Mouse (Mus musculus) v-Abl transformed pro-B cells (cell line): ENCODE measurements around the gene Itpr3.

Experiments used
- in situ Hi-C, 2 experiments: fragments of 400-800 bp; cut with MboI; formaldehyde crosslinking; loops; one replicate each; pipeline ENCODE4 v1.15.1; 2025; ENCODE audit not compliant: unreplicated experiment in 2 of 2

The Itpr3 gene

GRCm38 (mm10) chr17:27101675-27102074 is 44.6 kb downstream of the Itpr3 start:
- in situ Hi-C loops = loop anchor here in 1 of 2 experiments (10.0 kb wide), 1 partner anchor 447 kb away; no protein-coding TSS in a partner anchor

DNA sequence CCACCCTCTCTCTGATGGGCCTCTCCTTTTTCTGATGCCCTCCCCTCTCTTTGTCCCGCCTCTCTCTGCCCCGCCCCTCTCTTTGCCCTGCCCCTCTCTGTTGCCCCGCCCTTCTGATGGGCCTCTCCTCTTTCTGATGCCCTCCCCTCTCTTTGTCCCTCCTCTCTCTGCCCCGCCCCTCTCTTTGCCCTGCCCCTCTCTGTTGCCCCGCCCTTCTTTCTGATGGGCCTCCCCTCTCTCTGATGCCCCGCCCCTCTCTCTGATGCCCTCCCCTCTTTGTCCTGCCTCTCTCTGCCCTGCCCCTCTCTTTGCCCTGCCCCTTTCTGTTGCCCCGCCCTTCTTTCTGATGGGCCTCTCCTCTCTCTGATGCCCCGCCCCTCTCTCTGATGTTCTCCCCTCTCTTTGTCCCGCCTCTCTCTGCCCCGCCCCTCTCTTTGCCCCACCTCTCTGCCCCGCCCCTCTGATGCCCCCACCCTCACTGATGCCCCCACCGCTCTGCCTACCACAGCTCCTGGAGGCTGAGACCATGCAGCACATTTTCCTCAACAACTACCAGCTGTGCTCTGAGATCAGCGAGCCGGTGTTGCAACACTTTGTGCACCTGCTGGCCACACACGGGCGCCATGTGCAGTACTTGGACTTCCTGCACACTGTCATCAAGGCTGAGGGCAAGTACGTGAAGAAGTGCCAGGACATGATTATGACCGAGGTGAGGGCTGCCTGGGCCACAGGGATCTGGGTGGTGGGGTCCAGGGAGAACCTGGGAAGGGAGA is 48.8 kb downstream of the Itpr3 start:
- in situ Hi-C loops = loop anchor here in 1 of 2 experiments (10.0 kb wide), 1 partner anchor 451 kb away; no protein-coding TSS in a partner anchor

DNA sequence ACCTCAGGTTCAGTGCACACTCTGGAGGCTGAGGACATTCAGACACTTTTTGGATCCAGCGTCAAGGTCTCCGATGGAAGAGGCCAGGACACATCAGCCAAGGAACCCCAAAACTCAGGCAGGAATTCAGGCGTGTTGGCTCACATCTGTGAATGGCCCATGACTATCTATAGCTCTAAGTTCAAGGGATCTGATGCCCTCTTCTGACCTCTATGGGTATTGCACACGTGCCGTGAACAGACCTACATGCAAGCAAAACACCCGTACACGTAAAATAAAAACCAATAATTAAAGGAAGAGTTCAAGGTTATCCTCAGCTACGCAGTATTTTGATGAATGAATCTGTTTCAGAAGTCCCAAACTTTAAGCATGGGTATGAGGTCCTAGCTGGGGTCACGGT is 49.6 kb downstream of the Itpr3 start:
- in situ Hi-C loops = loop anchor here in 1 of 2 experiments (10.0 kb wide), 1 partner anchor 452 kb away; no protein-coding TSS in a partner anchor

- in situ Hi-C loops = loop anchor here in 1 of 2 experiments (10.0 kb wide), 1 partner anchor 453 kb away; no protein-coding TSS in a partner anchor
Measured at GRCm38 (mm10) chr17:27107936-27108335, 50.8 kb downstream of the Itpr3 start.

DNA sequence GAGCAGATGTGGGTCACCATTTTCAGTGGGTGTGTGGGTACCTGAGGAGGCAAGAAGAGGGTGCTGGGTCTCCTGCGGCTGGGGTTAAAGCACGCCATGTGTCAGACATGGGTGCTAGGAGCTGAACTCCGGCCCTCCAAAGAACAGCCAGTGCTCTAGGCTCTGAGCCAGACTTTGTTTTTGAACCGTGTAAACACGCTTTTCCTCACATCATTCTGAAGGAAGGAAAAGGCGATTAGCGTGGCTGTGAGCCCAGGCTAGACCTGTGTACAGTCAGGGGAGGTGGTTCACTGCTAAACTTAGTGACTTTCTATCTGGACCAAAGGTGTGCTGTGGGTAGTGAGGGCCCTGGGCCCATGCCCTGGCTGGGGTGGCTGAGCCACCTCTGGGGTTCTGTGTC is 53.0 kb downstream of the Itpr3 start:
- in situ Hi-C loops = no loop called here

DNA sequence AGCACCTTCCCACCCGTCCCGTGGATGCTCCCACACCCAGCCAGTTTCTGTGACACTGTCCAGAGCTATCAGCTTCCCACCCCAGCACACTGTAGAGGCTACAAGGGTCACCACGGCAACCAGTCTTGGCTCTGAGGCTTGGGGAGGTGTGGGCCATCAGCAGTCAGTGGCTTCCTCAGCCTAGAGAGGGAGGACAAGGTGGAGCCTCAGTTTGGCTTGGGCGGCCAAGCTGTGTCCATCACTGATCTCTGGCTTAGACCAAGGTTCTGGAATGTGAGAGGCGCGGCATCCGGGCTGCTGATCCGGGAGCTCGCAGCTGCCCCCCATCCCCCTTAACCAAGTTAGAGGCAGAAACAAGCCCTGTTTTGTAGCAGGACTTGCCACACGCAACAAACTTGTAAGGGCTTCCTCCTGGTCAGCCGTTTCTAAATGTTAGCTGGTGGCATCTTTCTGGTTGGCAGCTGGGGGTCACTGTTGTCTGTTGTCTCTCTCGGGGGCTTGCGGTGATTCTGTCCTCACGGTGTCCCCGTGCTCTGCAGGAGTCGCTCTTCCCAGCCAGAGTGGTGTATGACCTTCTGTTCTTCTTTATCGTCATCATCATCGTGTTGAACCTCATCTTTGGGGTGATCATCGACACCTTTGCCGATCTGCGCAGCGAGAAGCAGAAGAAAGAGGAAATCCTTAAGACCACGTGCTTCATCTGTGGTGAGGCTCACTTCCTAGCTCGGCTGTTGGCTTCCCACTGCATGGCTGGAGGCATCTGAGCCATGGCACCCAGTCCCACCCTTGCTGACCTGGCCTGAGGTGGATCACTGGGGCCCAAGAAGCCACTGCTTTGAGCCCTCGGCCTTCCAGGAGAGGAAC is 61.8 kb downstream of the Itpr3 start:
- in situ Hi-C loops = no loop called here

- in situ Hi-C loops = no loop called here
Measured at GRCm38 (mm10) chr17:27119540-27119895, 62.4 kb downstream of the Itpr3 start.

- in situ Hi-C loops = no loop called here
Measured at GRCm38 (mm10) chr17:27119954-27120353, 62.9 kb downstream of the Itpr3 start.

DNA sequence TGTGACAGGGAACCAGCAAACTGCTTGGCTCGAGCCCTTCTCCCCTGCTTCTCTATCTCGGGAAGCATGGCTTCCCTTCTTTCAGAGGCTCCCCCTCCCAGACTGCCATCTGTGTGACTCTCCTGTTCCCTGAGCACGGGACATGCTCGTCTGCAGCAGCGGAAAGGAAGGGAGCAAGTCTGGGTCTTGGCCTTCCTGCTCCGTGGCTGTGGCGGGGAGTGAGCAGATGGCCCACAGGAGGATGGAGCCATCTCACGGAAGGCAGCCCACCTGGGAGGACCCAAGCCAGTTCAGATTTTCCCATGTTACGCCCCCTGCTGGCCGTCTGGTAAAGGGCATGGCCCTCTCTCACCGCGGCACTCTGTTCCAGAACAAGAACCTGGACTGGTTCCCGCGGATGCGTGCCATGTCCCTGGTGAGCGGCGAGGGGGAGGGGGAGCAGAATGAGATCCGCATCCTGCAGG is 63.5 kb downstream of the Itpr3 start:
- in situ Hi-C loops = no loop called here

DNA sequence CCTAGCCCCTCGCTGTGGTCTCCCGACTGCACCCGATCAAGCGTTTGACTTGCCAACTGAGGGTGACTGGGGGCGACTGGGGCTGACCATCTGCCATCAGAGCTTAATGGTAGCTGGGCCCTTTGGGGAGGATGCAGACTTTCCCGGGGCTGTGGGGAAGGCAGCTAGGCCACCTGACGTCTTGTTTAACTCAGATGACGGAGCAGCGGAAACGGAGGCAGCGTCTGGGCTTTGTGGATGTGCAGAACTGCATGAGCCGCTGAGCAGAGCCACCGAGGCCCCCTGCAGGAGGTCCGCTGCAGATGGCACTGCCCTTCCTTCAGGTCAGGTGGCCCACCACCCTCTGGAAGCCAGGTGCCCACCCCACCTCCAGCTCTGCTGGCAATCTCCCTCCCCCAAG is 64.2 kb downstream of the Itpr3 start:
- in situ Hi-C loops = no loop called here

- in situ Hi-C loops = no loop called here
Measured at GRCm38 (mm10) chr17:27121781-27122180, 64.7 kb downstream of the Itpr3 start.

DNA sequence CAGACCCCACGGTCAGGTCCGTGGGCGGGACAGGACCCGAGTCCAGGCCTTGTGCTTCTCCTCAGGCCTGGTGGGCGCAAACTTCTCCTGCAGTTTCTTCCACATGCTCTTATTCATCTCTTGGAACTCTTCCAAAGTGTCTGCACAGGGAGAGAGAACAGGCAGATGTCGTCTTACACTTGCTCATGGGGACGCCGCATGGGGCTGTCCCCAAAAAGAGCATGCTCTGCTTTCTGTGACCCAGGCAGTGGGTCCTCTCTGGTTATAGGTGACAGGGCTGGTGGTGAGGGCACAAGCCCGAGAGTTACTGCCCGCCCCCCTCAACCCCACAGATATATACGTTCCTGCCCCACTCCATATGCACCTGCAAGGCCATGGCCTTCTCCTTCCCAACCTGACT is 65.6 kb downstream of the Itpr3 start:
- in situ Hi-C loops = no loop called here

- in situ Hi-C loops = no loop called here
Measured at GRCm38 (mm10) chr17:27123103-27123502, 66.0 kb downstream of the Itpr3 start.

GRCm38 (mm10) chr17:27123813-27124375 is 66.8 kb downstream of the Itpr3 start:
- in situ Hi-C loops = no loop called here

DNA sequence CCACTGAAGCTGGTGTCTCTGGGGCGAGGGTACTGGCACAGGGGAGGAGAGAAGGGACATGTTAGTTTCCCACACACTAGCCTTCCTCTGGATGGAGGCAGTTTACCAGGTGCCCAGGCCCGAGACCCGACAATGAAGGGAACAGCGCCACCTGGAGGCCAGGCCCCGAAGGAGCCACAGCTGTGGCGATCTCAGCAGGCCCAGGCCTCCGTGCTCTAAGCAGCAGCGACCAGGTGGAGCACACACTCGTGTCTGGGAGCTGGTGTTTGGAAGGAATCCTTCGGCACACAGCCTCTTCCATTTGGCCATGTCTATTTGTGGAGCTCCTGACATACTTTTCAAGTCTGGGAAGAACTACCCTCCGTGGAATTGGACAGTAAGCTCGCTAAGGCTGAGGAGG is 68.1 kb downstream of the Itpr3 start:
- in situ Hi-C loops = no loop called here

GRCm38 (mm10) chr17:27125669-27126202 is 68.6 kb downstream of the Itpr3 start:
- in situ Hi-C loops = no loop called here

- in situ Hi-C loops = no loop called here
Measured at GRCm38 (mm10) chr17:27126974-27127373, 69.9 kb downstream of the Itpr3 start.

DNA sequence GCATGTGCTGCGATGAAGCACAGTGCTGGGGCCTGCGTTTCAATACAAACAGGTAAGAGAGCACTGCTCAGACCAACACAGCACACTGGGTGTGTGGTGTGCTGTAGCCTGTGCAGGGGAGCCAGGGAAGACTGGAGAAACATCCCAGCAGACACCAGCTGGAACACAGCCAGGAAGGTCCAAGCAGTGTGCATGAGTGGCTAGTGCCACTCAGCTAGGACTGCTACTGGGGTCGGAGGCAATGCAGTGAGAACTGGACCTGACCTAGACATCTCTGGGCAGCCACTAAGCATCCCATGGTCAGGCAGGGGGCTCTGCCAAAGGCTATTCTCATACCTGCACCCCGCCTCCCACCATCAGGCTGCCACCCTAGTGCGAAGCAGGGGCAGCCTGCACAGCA is 71.1 kb downstream of the Itpr3 start:
- in situ Hi-C loops = no loop called here

DNA sequence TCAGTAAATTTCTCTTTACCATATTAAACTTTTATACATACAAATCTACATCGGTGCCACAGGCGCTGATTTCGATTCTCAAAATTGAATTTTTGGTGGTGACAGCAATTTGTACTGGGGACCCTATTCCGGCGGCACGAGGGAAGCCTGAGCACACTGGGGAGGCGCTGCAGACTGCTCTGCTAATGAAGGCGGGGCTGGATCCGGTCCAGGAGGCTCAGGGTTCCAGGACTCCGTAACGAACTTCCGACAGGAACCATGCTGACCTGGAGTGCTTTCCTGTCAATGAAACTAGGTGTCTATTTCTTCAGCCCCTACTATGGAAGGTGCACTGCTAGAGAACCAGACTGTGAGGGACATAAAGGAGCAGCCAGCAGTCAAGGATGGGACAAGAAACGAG is 72.2 kb downstream of the Itpr3 start:
- in situ Hi-C loops = no loop called here

- in situ Hi-C loops = no loop called here
Measured at GRCm38 (mm10) chr17:27129819-27130218, 72.7 kb downstream of the Itpr3 start.

DNA sequence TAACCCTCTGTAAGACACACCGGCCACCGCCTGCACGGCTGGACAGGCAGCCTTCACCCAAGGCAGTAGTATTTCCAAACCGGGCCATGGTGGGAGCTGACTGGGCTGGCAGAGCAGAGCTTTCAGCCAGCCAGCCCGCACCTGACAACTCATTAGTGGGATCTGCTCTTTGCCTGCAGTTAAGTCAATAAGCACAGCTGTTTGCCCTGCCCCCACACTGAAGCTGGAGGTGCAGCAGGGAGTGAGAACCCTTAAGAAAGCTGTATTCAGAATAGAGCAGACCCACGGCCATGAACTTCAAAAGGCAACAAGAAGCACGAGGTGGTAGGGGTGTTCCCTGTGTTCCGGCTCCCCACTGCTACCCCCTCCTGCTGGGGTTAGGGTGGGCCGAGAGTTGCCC is 73.1 kb downstream of the Itpr3 start:
- in situ Hi-C loops = no loop called here
